Mouse (Mus musculus): ENCODE results near the gene Plscr3. TPM values are rescaled to one million over a fixed set of nuclear protein-coding genes. Genes with fewer than 3 reads are reported as not detected.

Gene Plscr3
- polyA plus RNA-seq, 1 experiment: 34.2 TPM

DNA sequence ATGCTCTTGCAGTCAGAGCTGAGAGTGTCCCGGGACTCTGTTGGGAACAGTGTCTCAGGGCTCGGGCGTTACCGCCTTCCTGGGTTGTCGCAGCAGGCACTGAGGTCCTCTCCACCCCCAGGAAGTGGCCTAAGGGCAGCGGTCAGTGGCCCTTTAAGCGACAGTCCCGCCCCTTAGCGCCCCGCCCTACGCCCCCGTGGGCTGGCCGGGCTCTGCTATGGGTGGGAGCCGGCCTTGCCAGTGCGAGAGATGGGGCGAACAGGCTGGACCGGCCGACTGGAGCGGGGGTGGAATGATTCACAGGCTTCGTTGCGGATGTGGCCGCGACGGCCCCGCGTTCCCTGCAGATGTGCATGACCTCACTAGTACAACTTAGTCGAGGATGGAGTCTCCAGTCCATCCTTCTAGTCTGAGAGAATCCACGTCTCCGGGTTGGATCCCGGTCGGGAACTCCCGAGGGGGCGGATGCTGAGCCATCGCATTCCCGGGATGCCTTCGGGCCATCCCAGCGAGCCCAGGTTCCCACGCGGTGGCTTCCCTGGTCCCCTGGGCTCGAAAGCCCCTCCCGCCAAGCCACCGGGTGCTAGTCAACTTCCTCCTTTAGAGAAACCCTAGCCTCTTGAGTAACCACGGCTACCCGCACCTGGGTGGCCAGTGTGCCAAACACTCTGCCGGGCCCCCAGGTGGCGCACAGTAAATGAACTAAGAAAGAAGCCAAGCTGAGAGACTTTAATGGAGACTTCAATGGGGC, 34.9 kb downstream of the Plscr3 start, which contains the start of gene Kctd11:
Gene Kctd11, minus strand, starts transcription at position 554 of the 751 bp plus-strand sequence.
- H3K27ac ChIP-seq (ENCODE audit: insufficient read depth, low read length): no peak within 1 kb of the TSS; the same call in 1 of the 2 replicates
- peak; percentile 78 to 81 for DNase-seq
- WGBS: under 1% methylated on average over 46 of the region's 46 CpGs
- peak within 1 kb of the TSS; percentile 57 for H3K4me3 ChIP-seq (replicated peaks; ENCODE audit: insufficient read depth, low read depth, low read length)
- TF ChIP-seq CTCF (IDR thresholded peaks at IDR 0.05; ENCODE audit: borderline replicate concordance, insufficient read depth, low read depth, low read length) (no peak), POLR2A (IDR thresholded peaks at IDR 0.05; ENCODE audit: borderline replicate concordance, insufficient read depth, low read length) (peak; percentile 68; the same call in 1 of the 2 replicates)
- no peaks in the 10 kb centered on the region for H3K27me3 ChIP-seq (ENCODE audit: control insufficient read depth, insufficient read depth, low read length)
- no peaks in the 10 kb centered on the region for H3K4me1 ChIP-seq (ENCODE audit: control insufficient read depth, insufficient read depth, low read length)

DNA sequence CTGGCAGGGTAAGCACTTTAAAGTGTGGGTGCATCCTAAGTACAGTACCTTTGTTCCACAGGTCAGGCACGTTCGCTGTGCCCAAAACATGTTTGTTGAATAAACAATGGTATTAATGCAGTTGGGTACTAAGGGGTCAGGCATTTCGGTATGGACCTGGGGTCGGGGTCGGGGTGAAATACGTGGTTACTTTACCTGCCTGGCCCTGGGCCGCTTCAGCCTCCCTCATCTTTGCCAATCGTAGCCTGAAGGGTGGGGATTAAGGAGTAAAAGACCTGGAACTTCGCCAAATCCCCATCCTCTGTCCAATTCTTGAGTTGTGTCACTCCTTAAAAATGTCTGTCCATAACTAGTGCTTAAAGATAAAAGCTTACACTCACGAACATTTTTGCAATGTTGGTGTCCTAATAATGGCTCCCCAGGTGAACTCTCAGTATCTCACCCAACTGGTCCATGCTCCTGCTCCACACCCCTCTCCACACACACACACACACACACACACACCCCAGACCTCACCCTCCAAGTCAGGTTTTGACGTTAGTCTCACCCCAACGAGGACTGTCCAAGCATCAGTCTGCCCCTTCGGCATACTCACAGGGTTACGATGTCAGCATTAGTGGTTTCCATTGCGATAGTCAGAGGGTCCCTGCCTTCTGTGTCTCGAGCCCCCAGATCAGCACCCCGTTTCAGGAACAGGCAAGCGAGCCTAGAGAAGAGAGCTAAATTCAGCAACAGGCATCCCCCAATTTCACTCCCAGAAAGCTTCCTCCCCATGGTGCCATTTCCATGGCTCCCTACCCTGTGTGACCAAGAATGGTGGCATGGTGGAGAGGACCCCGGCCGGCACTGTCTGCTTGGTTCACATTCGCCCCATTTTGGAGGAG, 35.9 kb downstream of the Plscr3 start:
- WGBS: 60% methylated on average over 21 of the region's 21 CpGs
- H3K27ac ChIP-seq (ENCODE audit: insufficient read depth, low read length): no peak overlapping the region
- peak overlapping the region; percentile 57 for H3K4me3 ChIP-seq (replicated peaks; ENCODE audit: insufficient read depth, low read depth, low read length)
- TF ChIP-seq CTCF (IDR thresholded peaks at IDR 0.05; ENCODE audit: borderline replicate concordance, insufficient read depth, low read depth, low read length) (no peak), POLR2A (IDR thresholded peaks at IDR 0.05; ENCODE audit: borderline replicate concordance, insufficient read depth, low read length) (no peak)
- no peak for DNase-seq
- H3K4me1 ChIP-seq (ENCODE audit: control insufficient read depth, insufficient read depth, low read length): no peaks in the 10 kb centered on the region
- H3K27me3 ChIP-seq (ENCODE audit: control insufficient read depth, insufficient read depth, low read length): no peaks in the 10 kb centered on the region

DNA sequence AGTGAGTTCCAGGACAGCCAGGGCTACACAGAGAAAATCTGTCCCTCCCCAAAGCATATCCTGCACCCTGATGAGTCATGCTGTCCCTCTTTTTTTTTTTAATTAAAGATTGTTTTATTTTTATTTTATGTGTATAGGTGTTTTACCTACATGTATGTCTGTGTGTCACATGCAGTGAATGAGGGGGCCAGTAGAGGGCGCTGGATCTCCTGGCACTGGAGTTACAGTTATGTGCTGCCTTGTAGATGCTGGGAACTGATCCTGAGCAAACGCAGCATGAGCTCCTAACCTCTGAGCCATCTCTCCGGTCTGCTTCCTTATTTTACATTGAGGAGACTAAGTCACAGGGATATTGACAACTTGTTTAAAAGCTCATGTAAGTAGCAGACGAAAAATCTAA, 36.9 kb downstream of the Plscr3 start:
- no peak overlapping the region for H3K4me3 ChIP-seq (replicated peaks; ENCODE audit: insufficient read depth, low read depth, low read length)
- no peak for DNase-seq
- TF ChIP-seq CTCF (IDR thresholded peaks at IDR 0.05; ENCODE audit: borderline replicate concordance, insufficient read depth, low read depth, low read length) (peak; percentile 40; the same call in 1 of the 2 replicates), POLR2A (IDR thresholded peaks at IDR 0.05; ENCODE audit: borderline replicate concordance, insufficient read depth, low read length) (no peak)
- 67% methylated on average over 4 of the region's 4 CpGs for WGBS
- H3K4me1 ChIP-seq (ENCODE audit: control insufficient read depth, insufficient read depth, low read length): no peaks in the 10 kb centered on the region
- no peak overlapping the region for H3K27ac ChIP-seq (ENCODE audit: insufficient read depth, low read length)
- no peaks in the 10 kb centered on the region for H3K27me3 ChIP-seq (ENCODE audit: control insufficient read depth, insufficient read depth, low read length)

DNA sequence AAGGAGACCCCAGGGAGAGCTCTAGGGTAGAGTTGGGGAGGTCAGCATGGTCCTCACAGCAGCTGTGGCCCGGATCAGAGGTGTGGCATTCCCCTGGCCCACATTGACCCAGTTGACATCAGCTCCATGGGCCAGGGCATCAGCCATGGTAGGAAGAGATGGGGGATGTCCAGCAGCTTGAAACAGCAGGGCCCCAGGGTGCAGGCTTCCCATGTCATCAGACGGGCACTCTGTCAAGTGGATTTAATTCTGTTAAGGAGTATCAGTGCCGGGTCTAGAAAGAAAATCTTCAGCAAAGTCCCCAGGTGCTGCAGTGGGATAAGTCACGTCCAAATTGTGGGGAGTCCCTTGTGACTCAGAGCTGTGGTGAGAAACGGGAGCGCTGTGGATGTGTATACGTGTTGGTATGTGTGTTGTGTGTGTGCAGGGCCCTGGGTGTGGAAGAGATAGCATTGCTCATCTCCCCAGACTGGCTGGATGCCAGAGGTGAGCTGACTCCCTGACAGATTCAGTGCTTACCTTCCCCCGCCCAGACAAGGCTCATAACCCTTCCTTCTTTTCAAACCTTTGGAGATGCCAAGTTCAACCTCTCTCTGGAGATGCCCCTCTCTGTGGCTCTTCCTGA, 37.5 kb downstream of the Plscr3 start:
- DNase-seq: no peak
- WGBS: 85% methylated on average over 8 of the region's 8 CpGs
- Histone ChIP-seq H3K27ac (ENCODE audit: insufficient read depth, low read length) (no peak overlapping the region), H3K27me3 (ENCODE audit: control insufficient read depth, insufficient read depth, low read length) (no peaks in the 10 kb centered on the region), H3K4me3 (replicated peaks; ENCODE audit: insufficient read depth, low read depth, low read length) (no peak overlapping the region), H3K4me1 (ENCODE audit: control insufficient read depth, insufficient read depth, low read length) (no peaks in the 10 kb centered on the region)
- TF ChIP-seq CTCF (IDR thresholded peaks at IDR 0.05; ENCODE audit: borderline replicate concordance, insufficient read depth, low read depth, low read length) (no peak), POLR2A (IDR thresholded peaks at IDR 0.05; ENCODE audit: borderline replicate concordance, insufficient read depth, low read length) (no peak)

DNA sequence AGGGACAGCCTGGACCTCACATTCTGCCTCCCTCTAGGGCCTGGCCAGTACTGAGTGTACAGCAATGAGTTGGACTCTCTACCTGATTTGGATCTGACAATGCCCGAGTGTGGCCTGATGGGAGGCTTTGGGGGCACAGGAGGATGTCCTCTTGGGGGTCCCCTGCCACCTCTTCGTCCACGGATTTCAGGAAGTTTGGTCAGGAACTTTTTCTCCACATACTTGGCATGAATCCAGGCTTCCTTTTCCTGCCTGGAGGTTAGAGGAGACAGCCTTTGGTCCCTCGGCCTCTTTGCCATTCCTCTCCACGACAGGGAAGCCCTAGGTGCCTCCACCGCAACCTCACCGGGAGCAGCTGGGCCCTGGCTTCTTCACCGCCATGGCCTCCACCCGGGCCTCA, 38.1 kb downstream of the Plscr3 start:
- 76% methylated on average over 9 of the region's 9 CpGs for WGBS
- Histone ChIP-seq H3K27me3 (ENCODE audit: control insufficient read depth, insufficient read depth, low read length) (no peaks in the 10 kb centered on the region), H3K4me1 (ENCODE audit: control insufficient read depth, insufficient read depth, low read length) (no peaks in the 10 kb centered on the region), H3K4me3 (replicated peaks; ENCODE audit: insufficient read depth, low read depth, low read length) (no peak overlapping the region), H3K27ac (ENCODE audit: insufficient read depth, low read length) (no peak overlapping the region)
- TF ChIP-seq CTCF (IDR thresholded peaks at IDR 0.05; ENCODE audit: borderline replicate concordance, insufficient read depth, low read depth, low read length): no peak
- TF ChIP-seq POLR2A (IDR thresholded peaks at IDR 0.05; ENCODE audit: borderline replicate concordance, insufficient read depth, low read length): no peak
- no peak for DNase-seq

DNA sequence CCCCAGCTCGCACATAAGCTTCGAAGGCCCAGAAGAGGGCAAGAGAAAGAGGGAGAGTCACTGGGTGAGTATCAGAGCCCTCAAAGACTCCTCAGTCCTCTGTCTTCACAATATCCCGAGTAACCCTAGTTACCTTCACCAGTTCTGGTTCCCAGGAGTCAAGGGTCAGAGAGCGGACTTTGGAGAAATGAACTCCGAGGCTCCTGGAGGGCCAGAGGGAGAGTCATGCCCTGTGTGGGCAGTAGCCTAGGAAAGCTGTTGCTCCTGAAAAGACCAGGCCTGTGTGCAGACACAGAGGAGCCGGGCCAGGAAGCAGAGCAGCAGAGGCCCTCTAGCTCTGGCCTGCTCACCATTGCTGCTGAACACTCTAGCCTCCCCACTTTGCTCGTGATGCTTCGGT, 38.5 kb downstream of the Plscr3 start:
- no peaks in the 10 kb centered on the region for H3K4me1 ChIP-seq (ENCODE audit: control insufficient read depth, insufficient read depth, low read length)
- WGBS: 81% methylated on average over 8 of the region's 8 CpGs
- DNase-seq: no peak
- H3K27ac ChIP-seq (ENCODE audit: insufficient read depth, low read length): no peak overlapping the region
- no peak for TF ChIP-seq POLR2A (IDR thresholded peaks at IDR 0.05; ENCODE audit: borderline replicate concordance, insufficient read depth, low read length)
- no peak for TF ChIP-seq CTCF (IDR thresholded peaks at IDR 0.05; ENCODE audit: borderline replicate concordance, insufficient read depth, low read depth, low read length)
- H3K4me3 ChIP-seq (replicated peaks; ENCODE audit: insufficient read depth, low read depth, low read length): no peak overlapping the region
- H3K27me3 ChIP-seq (ENCODE audit: control insufficient read depth, insufficient read depth, low read length): no peaks in the 10 kb centered on the region

DNA sequence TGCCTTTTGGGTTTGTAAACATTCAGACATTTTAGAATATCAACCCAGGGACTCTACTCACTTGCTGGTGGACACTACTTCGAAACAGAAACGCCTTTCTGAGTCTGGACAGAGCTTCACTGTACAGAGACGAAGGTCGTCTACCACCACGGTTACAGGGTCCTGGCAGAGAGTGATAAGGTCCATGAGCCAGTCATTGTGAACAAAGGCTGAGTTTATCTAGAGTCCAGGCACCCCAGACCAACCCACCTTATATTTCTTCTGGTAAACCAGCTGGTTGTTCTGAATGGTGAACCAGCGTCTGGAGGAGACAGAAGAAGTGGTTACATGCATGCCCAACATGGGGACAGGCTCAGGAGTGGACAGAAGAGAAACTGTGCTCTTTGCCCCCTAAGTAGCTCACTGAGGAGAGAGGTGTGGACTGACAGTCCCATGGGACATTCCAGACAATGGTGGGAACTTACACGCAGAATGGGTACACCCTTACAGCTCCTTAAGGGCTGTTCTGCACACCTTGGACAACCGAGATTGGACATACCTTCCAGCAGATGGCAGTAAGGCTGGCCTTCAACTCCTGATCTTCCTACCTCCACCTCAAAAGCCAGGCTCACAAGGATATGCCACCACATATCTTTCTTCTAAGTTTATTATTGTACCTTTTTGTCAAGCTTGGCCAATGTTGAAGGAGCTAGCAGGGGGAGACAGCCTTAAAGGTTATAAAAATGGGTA, 40.9 kb downstream of the Plscr3 start:
- WGBS: 71% methylated on average over 8 of the region's 8 CpGs
- Histone ChIP-seq H3K27ac (ENCODE audit: insufficient read depth, low read length) (no peak overlapping the region), H3K4me1 (ENCODE audit: control insufficient read depth, insufficient read depth, low read length) (no peaks in the 10 kb centered on the region), H3K27me3 (ENCODE audit: control insufficient read depth, insufficient read depth, low read length) (no peaks in the 10 kb centered on the region), H3K4me3 (replicated peaks; ENCODE audit: insufficient read depth, low read depth, low read length) (no peak overlapping the region)
- DNase-seq: no peak
- TF ChIP-seq CTCF (IDR thresholded peaks at IDR 0.05; ENCODE audit: borderline replicate concordance, insufficient read depth, low read depth, low read length): no peak
- no peak for TF ChIP-seq POLR2A (IDR thresholded peaks at IDR 0.05; ENCODE audit: borderline replicate concordance, insufficient read depth, low read length)

Measured in cerebellum, adult 2 months (tissue).